Mouse (Mus musculus): ENCODE data around the gene Cep135.

Gene Cep135

DNA sequence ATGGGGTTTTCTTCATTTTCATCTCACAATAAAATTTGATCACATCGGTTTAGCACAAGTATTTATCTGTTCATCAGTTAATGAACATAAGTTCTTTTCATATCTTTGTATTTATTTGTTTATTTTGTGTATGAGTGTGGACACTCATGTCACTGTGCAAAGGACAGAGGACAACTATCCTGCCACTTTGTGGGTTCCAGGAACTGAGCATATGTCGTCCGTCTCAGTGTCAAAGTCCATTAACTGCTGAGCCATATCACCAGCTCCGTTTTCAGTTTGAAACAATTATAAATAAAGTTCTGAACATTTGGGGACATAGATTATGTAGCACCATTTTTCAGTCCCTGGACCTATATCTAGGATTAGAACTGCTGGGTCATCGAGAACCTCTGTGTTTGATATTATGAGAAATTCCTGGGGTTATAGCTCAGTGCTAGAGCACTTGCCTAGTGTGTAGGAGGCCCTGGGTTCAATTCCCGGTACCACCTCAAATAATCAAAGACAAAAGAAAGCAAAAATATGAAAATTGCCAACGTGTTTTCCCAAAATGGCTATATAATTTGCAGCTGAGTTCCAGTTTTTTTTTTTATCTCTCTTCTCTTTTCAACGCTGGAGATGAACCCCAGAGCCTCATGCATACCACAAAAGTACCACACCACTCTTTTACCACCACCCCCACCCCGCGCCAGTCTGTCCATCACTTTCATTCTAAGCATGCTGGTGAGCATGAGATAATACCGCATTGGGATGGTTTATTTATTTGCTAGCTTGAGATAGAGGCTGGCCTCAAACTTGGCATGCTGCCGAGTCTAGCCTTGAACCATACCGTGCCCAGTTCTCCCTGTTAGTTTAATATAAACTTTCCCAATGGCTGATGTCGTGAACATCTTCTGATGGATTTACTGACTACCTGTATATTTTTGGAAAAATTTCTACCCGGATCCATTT lies 96.4 kb downstream of the Cep135 start:
- DNase-seq (ENCODE audit: low spot score): peak; percentile 71

DNA sequence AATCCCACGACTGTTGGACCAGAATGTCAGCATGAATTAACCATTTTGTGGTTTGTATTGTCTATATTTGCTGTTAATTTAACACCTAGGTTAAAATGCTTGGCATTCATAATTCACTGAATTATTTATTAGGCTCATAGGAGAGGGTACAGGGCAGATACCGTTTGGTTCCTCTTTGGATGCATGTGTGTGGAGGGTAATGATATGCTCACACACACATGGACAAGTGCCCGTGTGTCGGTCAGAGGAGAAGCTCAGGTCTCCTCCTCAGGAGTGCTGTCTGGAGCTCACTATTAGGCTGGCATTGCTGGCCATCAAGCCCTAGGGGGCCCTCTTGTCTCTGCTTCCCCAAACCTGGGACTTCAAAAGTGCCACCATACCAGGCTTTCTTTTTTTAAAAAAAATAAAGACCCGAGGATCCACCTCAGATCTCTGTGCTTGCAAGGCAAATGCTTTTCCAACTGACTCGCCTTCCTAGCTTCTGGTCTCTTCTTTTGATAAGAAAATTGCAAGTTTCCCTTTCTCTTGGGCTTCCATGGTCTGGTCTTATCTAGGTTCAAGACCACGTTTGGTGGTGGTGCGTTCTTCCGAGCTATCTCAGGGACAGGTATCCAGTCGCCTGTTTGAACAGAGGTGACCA lies 99.6 kb downstream of the Cep135 start:
- DNase-seq (ENCODE audit: low spot score): peak; percentile 17

DNA sequence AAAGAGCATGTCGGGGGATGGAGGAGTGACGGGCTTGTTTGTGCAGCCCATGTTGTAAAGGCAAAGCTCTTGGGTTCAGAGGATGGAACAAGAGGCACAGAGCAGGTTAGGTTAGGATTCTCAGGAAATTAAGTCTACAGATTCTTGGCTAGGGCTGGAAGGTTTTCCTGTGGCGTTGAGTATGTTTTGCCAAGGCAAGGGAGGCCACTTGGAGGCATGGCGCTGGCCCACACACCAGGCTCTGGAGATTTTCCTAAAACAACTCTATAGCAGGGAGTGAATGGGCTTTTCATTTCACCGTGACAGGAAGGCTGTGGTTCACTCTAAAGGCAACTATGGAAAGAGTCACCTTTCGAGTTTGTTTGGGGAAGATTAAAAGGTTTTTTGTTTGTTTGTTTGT lies 100.1 kb downstream of the Cep135 start:
- DNase-seq (ENCODE audit: low spot score): no peak

DNA sequence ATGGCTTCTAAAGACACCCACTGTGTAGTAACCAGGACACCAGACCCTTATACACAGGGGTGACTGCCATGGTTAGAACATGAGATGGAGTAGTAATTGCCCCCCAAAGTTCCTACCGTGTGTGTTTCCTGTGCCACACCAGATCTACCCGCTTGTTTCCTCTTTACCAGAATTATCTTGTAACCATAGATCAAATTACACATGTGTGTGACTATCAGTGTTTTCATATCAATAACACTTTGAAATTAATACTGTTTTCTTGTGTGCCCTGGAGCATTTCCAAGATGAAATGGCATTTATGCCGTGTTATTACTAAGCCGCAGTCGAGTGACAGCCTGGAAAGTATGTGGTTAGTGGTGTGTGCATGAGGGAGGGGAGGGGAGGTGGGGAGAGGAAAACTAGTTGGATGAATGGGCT lies 101.7 kb downstream of the Cep135 start:
- no peak for DNase-seq (ENCODE audit: low spot score)

DNA sequence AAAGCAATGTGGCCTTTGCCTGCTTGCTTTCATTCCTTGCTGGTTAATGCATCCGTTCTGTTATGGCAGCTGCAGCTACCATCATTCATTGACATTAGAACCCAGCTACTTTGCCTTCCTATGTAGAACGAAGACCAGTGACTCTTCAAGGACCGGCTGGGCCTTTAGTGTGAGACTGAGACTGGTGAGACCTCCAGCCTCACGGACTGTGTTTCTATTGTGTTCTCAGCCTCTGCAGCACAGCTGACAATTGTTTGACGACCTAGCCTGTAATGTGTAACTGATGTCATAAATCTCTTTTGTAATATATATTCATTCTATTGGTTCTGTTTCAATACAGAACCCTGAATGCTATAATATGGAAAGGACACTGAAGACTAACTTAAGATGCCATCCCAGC lies 102.8 kb downstream of the Cep135 start:
- no peak for DNase-seq (ENCODE audit: low spot score)

DNA sequence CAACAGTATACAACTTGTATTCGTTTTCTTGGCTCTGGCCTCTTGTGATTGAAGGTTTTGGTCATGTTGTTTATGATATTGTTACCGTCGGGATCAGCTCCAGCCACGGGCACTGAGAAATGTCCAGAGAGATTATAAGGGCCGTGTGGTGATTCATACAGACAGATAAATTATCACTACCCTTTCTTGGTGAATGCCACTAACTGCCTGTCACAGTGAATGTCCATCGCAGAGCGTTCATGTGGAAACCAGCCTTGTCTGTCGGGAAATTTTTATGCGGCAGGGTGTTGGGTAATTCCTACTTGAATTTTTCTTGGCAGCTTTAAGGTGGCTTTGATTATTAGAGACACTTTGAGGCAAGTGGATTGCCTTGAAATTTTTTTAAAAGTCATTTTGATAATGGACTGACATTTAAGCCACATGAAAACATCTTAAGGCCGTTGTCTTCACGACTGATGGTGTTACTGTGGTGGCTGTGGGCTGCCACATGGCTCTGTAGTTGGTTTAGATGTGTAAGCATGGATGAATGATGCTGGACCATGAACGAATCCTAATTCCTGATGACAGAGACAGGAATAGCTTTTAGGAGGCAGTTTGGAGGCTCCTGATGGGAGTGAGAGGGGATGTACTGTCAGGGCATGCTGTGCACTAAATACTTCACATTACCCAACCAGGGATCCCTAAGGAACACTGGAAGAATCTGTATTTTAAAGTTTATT lies 103.4 kb downstream of the Cep135 start:
- DNase-seq (ENCODE audit: low spot score): no peak
